Mouse (Mus musculus) cerebellum, adult 2 months (tissue): ENCODE results near the gene Cstad.

Experiments
- CTCF ChIP-seq: fragments of 200-500 bp; IDR thresholded peaks from 2 replicates; pipeline ENCODE4 v1.5.1; 2011; ENCODE audit warnings: low read depth, mild to moderate bottlenecking, control low read depth, low read length, moderate library complexity, borderline replicate concordance; ENCODE audit not compliant: insufficient read depth
- POLR2A ChIP-seq: fragments of 200-500 bp; IDR thresholded peaks from 2 replicates; pipeline ENCODE4 v1.6.1; 2011; ENCODE audit warnings: low read length, control low read depth, borderline replicate concordance; ENCODE audit not compliant: insufficient read depth

GRCm38 (mm10) chr2:30652581-30653037 is 57.8 kb downstream of the Cstad start:
- TF ChIP-seq CTCF: no peak
- no peak for TF ChIP-seq POLR2A
